Mouse (Mus musculus) frontal cortex, postnatal 10 days (tissue): ENCODE data around the gene Fam208a.

Source experiments
- DNase-seq, 2 experiments: peaks; one replicate each; pipeline ENCODE4 v3.0.0; 2022; ENCODE audit warnings: low spot score in 2 of 2, mixed read lengths in 1 of 2

Fam208a gene

DNA sequence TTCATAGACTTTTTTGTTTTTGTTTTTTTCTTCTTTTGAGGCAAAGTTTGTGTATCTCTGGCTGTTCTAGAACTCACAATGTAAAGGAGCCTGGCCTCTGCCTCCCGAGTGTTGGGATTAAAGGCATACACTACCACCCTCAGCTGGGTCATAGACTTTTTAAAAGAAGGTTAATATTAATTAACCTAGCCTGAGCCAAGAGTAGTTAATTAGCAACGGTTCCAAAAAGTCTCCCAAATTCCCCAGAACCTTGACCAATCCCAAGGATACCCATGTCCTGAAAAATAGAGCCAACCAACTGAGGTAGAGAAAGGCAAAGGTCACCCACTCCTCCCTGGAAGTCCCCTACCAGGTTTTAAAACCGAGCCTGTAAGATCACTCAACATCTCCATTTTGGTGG lies 7.8 kb upstream of the Fam208a start:
- no peak for DNase-seq

DNA sequence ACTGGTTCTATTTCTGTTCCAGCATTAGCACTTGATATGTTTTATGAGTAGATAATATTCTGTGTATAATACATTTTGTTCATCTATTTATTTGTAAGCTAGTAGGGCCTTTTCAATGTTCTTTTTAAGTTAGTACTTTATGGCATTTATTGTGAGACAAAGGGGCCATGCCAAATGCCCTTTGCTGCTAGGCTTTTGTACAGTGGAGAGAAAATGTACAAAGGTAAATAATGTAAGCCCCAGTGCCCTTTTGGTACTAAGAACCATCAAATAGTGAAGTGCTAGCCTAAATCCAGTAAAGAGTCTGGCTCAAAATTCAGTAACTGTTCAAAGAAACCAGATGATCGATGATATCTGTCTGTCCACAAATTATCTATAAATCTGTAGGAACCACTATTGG lies 6.3 kb upstream of the Fam208a start:
- no peak for DNase-seq

GRCm38 (mm10) chr14:27428973-27429711 lies 508 bp downstream of the Fam208a start:
- DNase-seq = peak; percentile 80 to 81

GRCm38 (mm10) chr14:27430280-27430679 lies 1.6 kb downstream of the Fam208a start:
- no peak for DNase-seq

- DNase-seq = no peak
Measured at GRCm38 (mm10) chr14:27432064-27432463, 3.4 kb downstream of the Fam208a start.

- DNase-seq = no peak
Measured at GRCm38 (mm10) chr14:27436116-27436515, 7.5 kb downstream of the Fam208a start.

- no peak for DNase-seq
Measured at GRCm38 (mm10) chr14:27436826-27437225, 8.2 kb downstream of the Fam208a start.

DNA sequence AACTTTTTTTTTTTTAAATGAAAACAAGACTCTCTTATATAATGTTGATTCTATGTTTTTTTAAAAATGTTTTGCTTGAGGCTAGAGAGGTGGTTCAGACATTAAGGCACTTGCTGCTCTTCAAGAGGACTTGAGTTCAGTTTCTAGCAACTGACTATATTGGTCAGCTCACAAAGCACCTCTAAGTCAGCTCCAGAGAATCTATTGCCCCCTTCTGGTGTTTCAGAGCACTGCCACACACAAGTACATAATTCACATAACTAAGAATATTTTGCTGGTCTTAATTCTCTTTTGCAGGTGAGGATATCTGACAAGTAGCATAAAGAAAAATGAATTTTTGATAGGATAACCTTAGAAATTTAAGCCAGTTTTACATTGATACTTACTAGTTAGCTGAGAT lies 12.3 kb downstream of the Fam208a start:
- DNase-seq = no peak

GRCm38 (mm10) chr14:27444851-27445281 lies 16.2 kb downstream of the Fam208a start:
- DNase-seq = no peak

DNA sequence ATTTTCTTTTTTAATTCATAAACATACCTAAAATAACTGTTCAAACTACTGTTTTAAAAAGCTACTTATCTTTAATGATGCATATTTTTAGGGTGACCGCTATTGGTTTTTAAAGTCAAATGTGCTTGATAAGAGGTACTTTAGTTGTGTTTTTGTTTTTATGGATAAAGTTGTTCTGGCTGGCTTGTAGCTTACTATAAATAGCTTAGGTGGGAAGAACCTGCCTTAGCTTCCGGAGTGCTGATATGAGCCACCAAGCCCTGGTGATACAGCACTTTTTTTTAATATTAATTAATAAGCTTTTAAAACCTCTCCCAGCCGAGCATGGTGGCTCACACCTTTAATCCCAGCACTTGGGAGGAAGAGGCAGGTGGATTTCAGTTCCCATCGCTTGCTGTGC lies 18.3 kb downstream of the Fam208a start:
- no peak for DNase-seq

- no peak for DNase-seq
Measured at GRCm38 (mm10) chr14:27491399-27491798, 62.8 kb downstream of the Fam208a start.

- DNase-seq = no peak
Measured at GRCm38 (mm10) chr14:27493516-27493915, 64.9 kb downstream of the Fam208a start.

DNA sequence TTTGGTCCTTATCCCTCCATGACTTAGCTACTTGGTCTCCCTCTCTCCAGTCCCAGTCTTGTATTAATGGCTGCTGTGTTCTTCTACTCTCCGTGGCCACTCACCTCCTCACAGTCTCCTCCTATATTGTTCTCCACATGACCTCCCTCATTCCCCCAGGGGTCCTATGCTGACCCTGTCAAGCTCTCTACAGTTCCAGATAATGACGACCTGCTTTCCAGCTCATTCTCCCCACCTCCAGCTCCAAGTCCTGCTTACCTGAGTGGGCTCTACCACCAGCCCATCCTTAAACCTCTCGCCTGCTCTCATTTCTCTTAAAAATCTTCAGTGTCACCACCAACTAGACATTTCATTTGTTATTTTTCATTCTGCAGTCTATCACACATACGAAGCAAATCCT lies 72.5 kb downstream of the Fam208a start:
- no peak for DNase-seq

DNA sequence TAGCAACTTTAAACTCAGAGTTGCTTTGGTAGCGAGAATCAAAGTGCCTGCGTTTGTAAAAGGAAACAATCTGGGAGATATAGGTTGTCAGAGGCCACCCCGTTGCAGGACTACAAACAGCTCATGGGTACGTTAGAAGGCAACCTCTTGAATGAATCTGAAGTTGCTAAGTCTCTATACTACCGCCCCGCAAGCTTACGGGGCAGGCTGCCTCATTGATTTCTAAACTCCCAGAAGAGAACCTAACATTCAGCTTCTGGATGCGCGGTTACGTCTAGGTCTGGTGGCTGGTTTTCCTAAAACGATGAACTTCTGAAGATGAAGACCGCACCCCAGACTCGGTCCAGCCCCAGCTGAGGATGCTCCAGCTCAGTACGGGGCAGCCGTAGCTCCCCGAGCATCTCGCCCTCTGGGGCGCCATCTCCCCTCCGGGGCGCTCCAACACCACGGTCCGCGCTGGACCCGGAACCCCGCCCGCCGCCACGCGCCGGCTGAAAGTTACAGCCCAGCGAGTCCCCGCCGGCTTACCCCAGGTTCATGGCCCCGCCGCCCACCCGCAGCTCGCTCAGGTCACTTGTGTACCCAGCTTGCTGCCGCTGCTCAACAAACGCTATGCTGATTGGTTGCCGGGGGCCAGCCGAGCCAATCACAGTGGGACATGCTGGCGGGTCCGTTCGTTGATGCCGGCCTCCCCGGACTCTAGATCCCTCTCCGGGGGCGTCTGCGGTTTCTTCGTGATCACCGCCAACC lies 79.4 kb downstream of the Fam208a start, which contains the start of gene Ccdc66:
Ccdc66 (minus strand) TSS at position 567 of the 750 bp plus-strand sequence.
- DNase-seq = peak; percentile 97 to 99

GRCm38 (mm10) chr14:27508644-27509301 lies 80.1 kb downstream of the Fam208a start:
- DNase-seq = no peak

- no peak for DNase-seq
Measured at GRCm38 (mm10) chr14:27524541-27524940, 95.9 kb downstream of the Fam208a start.
